Comparison of ENCODE assay signal across 30 mouse cellular contexts in genomic region chr2:13593328-13593727, GRCm38 (mm10).
"Had no signal": no experiment of that assay in that cellular context is flagged by ENCODE, and none has a peak within 500 bp of the region (broad histone marks: within the 10 kb centered on the region; RNA-seq: fewer than 3 reads in every experiment).

No protein-coding gene starts in this region.

- ATAC-seq: liver, embryonic 12.5 days; liver, postnatal 0 days; midbrain, embryonic 13.5 days; midbrain, embryonic 15.5 days; midbrain, embryonic 16.5 days had no signal

- H3K4me3 ChIP-seq: left cerebral cortex, adult 2 months; limb, embryonic 10.5 days; limb, embryonic 12.5 days; limb, embryonic 13.5 days; limb, embryonic 15.5 days; liver, embryonic 12.5 days; liver, embryonic 13.5 days; liver, embryonic 15.5 days; lung, embryonic 15.5 days; megakaryocyte, embryonic 14.5 days; midbrain, embryonic 10.5 days; midbrain, embryonic 12.5 days; midbrain, embryonic 13.5 days; midbrain, embryonic 15.5 days; myocyte; neural tube, embryonic 12.5 days had no signal

- H3K4me2 ChIP-seq: limb, embryonic 12.5 days; limb, embryonic 13.5 days; limb, embryonic 15.5 days; liver, embryonic 11.5 days; liver, embryonic 12.5 days; liver, embryonic 13.5 days; liver, embryonic 15.5 days; lung, embryonic 15.5 days; midbrain, embryonic 11.5 days; midbrain, embryonic 12.5 days; midbrain, embryonic 13.5 days; midbrain, embryonic 15.5 days; neural tube, embryonic 12.5 days had no signal

- H3K27me3 ChIP-seq: limb, embryonic 12.5 days; limb, embryonic 13.5 days; limb, embryonic 15.5 days; liver, embryonic 12.5 days; liver, embryonic 13.5 days; liver, embryonic 15.5 days; lung, embryonic 15.5 days; midbrain, embryonic 12.5 days; midbrain, embryonic 13.5 days; midbrain, embryonic 15.5 days; neural tube, embryonic 12.5 days had no signal

- H3K36me3 ChIP-seq: limb, embryonic 10.5 days; limb, embryonic 12.5 days; limb, embryonic 13.5 days; limb, embryonic 15.5 days; liver, embryonic 12.5 days; liver, embryonic 13.5 days; liver, embryonic 15.5 days; lung, embryonic 15.5 days; midbrain, embryonic 10.5 days; midbrain, embryonic 12.5 days; midbrain, embryonic 13.5 days; midbrain, embryonic 15.5 days; neural tube, embryonic 12.5 days had no signal

- H3K27ac ChIP-seq: left cerebral cortex, adult 2 months; limb, embryonic 10.5 days; limb, embryonic 12.5 days; limb, embryonic 13.5 days; limb, embryonic 15.5 days; liver, embryonic 12.5 days; liver, embryonic 13.5 days; liver, embryonic 14.5 days; liver, embryonic 15.5 days; lung, embryonic 15.5 days; macrophage; midbrain, embryonic 10.5 days; midbrain, embryonic 12.5 days; midbrain, embryonic 13.5 days; midbrain, embryonic 15.5 days; neural tube, embryonic 12.5 days had no signal

- H3K4me1 ChIP-seq: limb, embryonic 10.5 days; limb, embryonic 12.5 days; limb, embryonic 13.5 days; limb, embryonic 15.5 days; liver, embryonic 12.5 days; liver, embryonic 13.5 days; liver, embryonic 15.5 days; lung, embryonic 15.5 days; midbrain, embryonic 12.5 days; midbrain, embryonic 13.5 days; midbrain, embryonic 15.5 days; neural tube, embryonic 12.5 days had no signal

- H3K9me3 ChIP-seq: limb, embryonic 10.5 days; limb, embryonic 12.5 days; limb, embryonic 13.5 days; limb, embryonic 15.5 days; liver, embryonic 12.5 days; liver, embryonic 13.5 days; liver, embryonic 15.5 days; lung, embryonic 15.5 days; megakaryocyte, embryonic 14.5 days; midbrain, embryonic 10.5 days; midbrain, embryonic 12.5 days; midbrain, embryonic 13.5 days; midbrain, embryonic 15.5 days; neural tube, embryonic 12.5 days had no signal

- DNase-seq: left cerebral cortex, postnatal 4 days; liver; liver, embryonic 13.5 days; liver, postnatal 0 days; lung, adult 18-20 months; lung, adult 2 months; lung, postnatal 14 days; lung, postnatal 36 days; lung, postnatal 4 days; midbrain, embryonic 14.5 days had no signal

- H3K9ac ChIP-seq: limb, embryonic 12.5 days; limb, embryonic 13.5 days; limb, embryonic 15.5 days; liver, embryonic 12.5 days; liver, embryonic 13.5 days; liver, embryonic 14.5 days; liver, embryonic 15.5 days; liver, postnatal 0 days; lung, embryonic 15.5 days; midbrain, embryonic 12.5 days; midbrain, embryonic 13.5 days; midbrain, embryonic 15.5 days; neural tube, embryonic 12.5 days had no signal
